Mouse (Mus musculus): ENCODE data around the gene Gba2.
"Not testable (repeated sequence)": the region's sequence is repeated elsewhere in the genome, so short reads cannot be mapped to it uniquely, and the experiment has no call there.

Gba2 gene

DNA sequence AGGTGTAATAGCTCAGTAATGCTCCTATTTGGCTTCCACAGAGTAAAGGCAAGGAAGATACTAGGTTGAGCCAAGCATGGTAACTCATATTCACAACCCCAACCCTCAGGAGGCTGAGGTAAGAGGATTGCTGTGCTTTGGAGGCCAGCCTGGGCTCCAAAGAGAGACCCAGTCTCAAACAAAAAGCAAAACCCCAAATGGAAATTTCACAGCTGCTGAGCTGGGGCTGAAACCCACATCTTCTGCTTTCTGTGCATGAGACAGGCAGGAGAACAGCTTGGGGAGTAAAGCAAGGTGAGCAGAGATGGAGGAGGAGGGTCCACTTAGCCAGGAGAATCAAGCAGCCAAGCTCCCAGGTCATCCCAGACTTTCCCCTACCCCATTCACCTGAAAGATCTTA is 24.8 kb downstream of the Gba2 start:
- DNase-seq (ENCODE audit: low spot score), result no peak

DNA sequence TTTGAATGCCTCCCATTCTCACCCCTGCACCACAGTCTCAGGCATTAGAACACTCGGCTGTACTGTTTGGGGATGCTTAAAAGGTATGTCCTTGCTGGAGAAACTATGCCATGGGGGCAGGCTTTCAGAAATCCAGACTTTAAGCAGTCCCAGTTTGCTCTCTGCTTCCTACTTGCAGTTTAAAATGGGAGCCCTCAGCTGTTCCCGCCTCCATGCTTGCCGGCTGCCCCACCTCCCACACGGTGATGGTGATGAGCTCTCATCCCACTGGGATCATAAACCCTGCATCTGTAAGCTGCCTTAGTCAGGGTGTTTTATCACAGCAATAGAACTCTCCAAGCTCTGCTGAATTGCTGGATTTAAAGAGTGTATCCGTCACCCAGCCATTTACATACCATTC is 26.2 kb downstream of the Gba2 start:
- DNase-seq (ENCODE audit: low spot score), result no peak

DNA sequence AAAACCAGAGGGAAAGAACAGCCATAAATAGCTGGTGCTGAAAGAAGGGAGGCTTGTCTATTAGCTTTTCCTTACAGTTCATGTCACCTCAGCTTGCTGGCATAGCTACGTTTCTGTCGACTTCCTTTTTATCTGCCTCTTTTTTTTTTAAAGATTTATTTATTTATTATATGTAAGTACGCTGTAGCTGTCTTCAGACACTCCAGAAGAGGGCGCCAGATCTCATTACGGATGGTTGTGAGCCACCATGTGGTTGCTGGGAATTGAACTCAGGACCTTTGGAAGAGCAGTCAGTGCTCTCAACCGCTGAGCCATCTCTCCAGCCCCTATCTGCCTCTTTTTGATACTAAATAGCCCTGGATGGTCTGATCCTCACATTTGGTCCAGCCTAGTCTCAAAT is 26.8 kb downstream of the Gba2 start:
- not testable (repeated sequence) for DNase-seq (ENCODE audit: low spot score)

DNA sequence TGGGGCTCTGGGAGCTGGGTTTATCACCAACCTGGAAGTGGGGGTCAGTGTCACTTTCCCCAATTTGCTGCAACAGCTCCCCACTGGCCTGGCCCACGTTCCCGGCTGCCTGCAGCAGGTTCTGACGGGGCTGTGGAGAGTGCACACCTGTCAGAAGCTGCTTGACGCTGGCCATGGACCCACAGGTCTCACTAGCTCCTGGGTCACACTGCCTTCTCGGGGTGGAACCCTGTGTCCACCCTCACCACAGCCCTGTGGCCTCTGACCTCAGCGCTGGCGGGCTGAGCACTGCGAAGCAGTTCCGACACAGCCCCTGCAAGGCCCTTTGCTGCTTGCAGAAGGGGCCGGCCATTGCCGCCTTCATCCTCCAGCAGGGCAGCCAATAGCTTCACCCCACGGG is 29.6 kb downstream of the Gba2 start:
- no peak for DNase-seq (ENCODE audit: low spot score)

DNA sequence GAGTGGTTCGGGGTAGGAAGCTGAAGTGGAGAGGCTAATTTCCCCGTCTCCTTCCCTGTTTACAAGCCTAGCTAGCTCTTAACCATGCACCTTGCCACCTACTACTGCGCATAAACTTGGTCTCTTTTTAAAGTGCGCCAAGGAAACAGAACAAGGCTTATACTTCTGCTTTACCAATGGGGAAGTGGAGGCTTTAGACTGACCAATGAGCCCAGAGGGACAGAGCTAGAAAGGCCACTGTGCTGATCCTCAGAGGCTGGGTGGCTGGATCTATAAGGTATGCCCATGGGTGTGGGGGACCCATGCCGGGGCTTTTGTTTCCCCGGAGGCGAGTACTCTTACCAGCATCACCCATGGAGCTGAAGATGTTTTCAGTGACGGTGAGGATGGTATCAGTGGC is 31.5 kb downstream of the Gba2 start:
- no peak for DNase-seq (ENCODE audit: low spot score)

DNA sequence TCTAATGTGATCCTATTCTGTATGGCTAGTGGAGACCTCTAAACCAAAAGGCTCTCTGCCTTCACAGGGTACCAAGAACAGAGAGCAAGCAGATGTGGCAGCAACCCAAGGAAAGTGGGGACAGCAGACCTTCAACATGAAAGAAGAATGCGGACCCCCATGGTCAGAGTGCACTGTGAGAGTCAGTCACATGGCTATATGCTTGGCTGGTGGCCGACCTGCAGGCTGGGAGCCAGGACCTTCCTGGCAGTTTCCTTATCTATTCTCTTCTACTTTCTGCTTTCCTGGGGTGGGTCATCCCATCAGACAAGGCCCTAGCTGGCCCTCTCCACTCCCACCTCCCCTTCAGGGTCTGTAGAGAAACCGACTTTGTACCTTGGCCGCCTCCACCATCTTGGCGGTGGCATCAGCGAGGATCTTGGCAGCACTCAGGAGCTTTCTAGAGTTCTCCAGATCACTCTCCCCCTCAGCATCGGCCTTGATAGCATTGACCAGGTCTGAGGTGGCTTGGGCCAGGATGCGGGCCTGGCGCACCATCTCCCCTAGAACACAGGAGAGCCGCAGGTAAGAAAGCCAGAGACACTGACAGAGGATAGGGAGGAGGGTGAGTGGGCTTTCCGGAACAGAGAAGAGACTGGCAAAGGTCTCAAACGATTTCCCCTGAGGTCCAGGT is 32.2 kb downstream of the Gba2 start:
- DNase-seq (ENCODE audit: low spot score), result no peak

DNA sequence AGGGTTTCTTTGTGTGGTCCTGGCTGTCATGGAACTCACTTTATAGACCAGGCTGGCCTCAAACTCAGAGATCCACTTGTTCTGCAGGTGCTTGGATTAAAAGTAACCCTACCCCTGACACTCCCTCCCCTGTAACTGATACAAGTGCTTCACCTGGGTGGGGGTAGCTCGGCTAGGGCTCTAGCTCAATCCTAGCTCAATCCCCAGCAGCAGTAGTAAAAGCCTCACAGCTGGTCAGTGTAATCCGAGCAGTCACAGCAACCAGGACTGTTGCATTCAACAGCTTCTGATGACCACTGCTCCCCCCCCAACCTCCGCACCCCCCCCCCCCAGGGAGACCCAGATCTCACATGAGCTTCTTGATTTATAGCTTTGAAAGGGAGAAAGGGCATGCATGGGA is 36.6 kb downstream of the Gba2 start:
- DNase-seq (ENCODE audit: low spot score), result no peak

DNA sequence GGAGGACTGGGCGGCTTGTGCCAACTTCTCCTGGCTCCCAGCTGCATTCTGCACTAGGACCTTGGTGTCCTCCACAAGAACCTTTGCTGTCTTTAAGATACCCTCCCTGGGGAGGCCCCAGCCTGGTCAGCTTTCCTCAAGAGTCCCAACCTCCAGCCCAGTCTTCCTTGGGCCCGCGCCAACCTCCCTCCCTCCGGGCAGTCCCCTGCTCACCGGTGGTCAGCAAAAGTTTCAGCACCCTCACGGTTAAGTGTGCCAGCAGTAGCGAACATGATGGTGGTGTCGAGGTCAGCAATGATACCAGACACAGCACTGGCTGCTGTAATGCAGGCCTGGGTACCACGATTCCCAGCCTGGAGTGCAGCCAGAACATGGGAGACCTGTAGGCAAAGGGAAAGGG is 42.6 kb downstream of the Gba2 start:
- DNase-seq (ENCODE audit: low spot score), result no peak

DNA sequence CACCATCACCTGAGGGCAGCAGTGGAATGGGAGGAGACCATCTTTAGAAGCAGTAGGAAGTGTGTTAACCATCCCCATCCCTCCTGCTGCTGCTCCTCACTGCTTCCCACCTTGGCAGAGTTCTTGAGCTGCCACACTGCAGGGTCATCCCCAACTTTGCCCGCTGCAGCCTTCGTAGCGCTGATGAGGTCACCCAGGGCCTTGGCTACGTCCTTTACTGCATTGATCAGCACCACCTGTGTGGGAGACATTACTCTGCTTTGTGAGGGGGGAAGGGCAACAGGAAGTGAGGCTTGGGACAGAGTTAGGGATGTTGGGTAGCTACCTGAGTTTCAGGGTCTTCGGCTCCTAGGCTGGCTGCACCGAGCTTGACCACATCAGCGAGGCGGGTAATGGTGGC is 43.0 kb downstream of the Gba2 start:
- no peak for DNase-seq (ENCODE audit: low spot score)

DNA sequence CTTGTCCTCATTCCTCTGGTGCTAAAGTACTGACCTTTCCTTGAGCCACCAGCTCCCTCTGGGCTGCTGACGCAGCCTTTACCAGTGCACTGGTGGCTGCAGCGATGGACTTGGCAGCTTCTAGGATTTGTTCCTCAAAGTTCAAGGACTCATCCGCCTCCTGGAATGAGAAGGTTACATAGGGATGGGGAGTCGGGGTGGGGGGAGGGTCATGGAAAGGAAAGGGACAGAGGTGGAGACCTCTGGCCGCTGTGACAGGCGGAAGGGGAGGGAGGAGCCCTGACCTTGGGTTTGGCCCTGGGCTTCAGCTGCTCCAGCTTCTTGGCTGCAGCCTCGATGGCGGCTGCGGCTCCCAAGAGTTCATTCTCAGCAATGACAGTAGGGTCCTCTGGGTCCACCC is 45.4 kb downstream of the Gba2 start:
- DNase-seq (ENCODE audit: low spot score), result no peak

DNA sequence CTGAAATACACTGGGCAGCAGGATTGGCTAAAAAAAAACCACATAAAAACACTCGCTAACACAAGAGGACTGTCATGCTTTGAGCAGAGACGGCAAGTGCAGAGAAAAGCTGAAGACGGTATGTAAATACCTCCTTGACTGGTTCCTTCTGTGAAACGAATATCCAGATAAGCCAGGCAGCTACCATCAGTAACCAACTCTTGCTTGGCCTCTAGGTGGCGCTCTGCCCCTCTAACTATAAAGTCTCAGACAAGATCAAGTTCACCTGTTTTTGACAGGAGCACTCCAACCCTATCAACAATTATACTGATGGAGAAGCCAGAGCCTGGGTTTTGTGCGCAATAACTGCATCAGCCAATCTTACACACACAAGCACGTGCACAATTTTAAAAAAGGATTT is 48.1 kb downstream of the Gba2 start:
- peak; percentile 81 for DNase-seq (ENCODE audit: low spot score)

DNA sequence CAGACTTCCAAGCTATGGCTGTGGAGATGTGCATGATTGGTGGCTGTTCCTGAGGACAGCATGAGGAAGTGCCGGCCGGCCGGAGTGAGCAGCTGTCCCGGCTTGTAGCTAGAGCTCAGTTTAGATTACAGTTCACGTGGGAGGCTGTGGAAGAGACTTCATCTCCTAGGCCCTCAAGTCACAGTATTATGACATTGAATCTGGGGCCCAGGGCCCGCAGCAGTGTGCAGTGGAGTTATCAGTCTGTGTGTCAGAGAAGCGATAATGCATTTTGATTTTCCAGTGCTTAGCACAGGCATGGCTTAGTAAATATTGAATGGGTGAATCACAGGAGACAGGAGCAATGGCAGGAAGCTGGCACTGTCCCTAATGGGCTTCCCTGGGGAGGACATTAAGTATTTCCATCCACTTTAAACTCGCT is 48.6 kb downstream of the Gba2 start:
- no peak for DNase-seq (ENCODE audit: low spot score)

DNA sequence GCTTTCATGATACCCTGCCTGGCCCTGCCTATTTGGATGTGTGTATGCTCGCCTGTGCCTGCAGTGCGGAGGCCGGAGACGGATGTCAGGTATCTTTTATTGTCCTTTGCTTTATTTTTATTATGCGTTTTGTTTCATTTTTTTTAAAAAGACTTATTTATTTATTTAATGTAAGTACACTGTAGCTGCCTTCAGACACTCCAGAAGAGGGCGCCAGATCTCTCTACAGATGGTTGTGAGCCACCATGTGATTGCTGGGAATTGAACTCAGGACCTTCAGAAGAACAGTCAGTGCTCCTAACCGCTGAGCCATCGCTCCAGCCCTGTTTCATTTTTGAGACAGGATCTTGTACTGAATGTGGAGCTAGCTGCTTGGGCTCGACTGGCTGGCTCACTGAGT is 50.2 kb downstream of the Gba2 start:
- no peak for DNase-seq (ENCODE audit: low spot score)

DNA sequence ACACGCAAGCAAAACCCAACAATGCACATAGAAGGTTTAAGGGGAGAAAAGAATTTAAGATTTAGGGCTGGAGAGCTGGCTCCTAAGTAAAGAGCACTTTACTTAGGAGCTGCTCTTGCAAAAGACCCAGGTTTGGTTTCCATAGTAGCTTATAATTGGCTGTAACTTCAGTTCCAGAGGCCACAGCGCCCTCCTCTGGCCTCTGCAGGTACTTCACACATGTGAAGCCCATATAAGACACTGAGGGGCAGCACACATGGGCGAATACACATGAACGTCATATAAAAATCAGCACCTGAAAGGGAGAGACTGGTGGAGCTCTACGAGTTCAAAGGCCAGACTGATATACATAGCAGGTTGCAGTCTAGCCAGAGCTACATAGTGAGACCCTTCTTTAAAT is 50.8 kb downstream of the Gba2 start:
- DNase-seq (ENCODE audit: low spot score), result no peak

DNA sequence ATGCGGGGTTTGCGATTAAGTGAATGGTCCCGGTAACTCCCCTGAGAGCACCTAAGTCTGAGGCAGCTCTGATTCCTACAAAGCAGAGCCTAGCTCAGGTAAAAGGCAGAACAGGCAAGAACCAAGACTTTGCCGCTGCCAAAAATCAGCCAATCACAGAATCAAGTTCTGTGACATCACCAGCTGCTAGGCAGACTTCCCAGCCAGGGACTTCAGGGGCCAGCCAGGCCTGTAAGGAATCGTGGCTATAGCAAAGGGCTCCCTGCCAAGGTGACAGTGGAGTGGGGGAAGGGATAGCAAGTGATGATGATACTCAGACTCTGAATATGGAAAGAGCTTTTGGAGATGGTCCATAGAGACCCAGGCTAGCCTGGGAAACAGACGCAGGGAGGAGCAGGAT is 58.7 kb downstream of the Gba2 start:
- peak; percentile 91 for DNase-seq (ENCODE audit: low spot score)

DNA sequence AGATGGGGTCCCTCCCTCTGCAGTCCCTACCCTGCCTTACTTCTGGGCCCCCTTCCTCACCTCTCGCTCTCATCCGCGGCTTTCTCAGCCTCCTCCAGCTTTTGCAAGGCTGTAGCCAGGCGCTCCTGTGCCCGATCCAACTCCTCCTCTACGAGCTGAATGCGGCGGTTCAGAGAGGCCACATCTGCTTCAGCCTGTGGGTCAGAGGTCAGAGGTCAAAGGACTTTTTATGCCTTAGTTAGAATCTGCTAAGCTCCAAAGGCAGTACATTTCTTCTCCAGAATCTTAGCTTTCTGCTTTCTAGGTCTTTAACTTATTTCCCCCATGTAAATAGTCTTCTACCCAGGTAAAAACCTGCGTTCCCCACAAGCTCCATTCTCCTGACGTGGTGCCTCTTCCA is 59.1 kb downstream of the Gba2 start:
- DNase-seq (ENCODE audit: low spot score), result no peak

Data from urinary bladder, postnatal 14 days (tissue).